Mouse (Mus musculus) intestine, embryonic 15.5 days (tissue): ENCODE measurements around the gene Vps35l. TPM values are rescaled to one million over a fixed set of nuclear protein-coding genes. Genes with fewer than 3 reads are reported as not detected.

Source experiments
- ATAC-seq: fragments of 200-750 bp; cut with Nextera tagmentation; 2 replicates; pipeline ENCODE4 v1.8.0; 2017; ENCODE audit warnings: moderate TSS enrichment, moderate library complexity
- H3K27ac ChIP-seq: fragments of 300-500 bp; sonication (generic); 2 replicates; pipeline ENCODE4 v1.5.1; 2015; ENCODE audit warnings: mild to moderate bottlenecking, inconsistent platforms
- H3K27me3 ChIP-seq: fragments of 300-500 bp; sonication (generic); replicated peaks from 2 replicates; pipeline ENCODE4 v1.6.1; 2015; ENCODE audit warnings: inconsistent platforms
- H3K36me3 ChIP-seq: fragments of 300-500 bp; sonication (generic); 2 replicates; pipeline ENCODE4 v1.6.1; 2015; ENCODE audit warnings: inconsistent platforms
- H3K4me1 ChIP-seq: fragments of 300-500 bp; sonication (generic); replicated peaks from 2 replicates; pipeline ENCODE4 v1.6.1; 2015; ENCODE audit warnings: inconsistent platforms
- H3K4me2 ChIP-seq: fragments of 300-500 bp; sonication (generic); replicated peaks from 2 replicates; pipeline ENCODE4 v1.6.1; 2015; ENCODE audit warnings: mild to moderate bottlenecking, inconsistent platforms
- H3K4me3 ChIP-seq: fragments of 300-500 bp; sonication (generic); replicated peaks from 2 replicates; pipeline ENCODE4 v1.5.1; 2015; ENCODE audit warnings: inconsistent platforms
- H3K9ac ChIP-seq: fragments of 300-500 bp; sonication (generic); 2 replicates; pipeline ENCODE4 v1.6.1; 2015; ENCODE audit warnings: inconsistent platforms
- H3K9me3 ChIP-seq: fragments of 300-500 bp; sonication (generic); 2 replicates; pipeline ENCODE4 v1.6.1; 2016; ENCODE audit warnings: inconsistent platforms
- WGBS: fragments of 180-500 bp; shearing (Covaris S2); methylation state at CpG from one replicate; pipeline ENCODE4 v1.1.7; 2015; 5-methylcytosine and 5-hydroxymethylcytosine counted together
- polyA plus RNA-seq: library from polyadenylated mRNA; unstranded; fragments of >200 nt; fragmentation: Nextera tagmentation; extraction: Ambion mirVana; gene quantifications from 2 replicates; pipeline ENCODE4 v1.2.1, GENCODE M21; 2015

Gene Vps35l
- polyA plus RNA-seq, 1 experiment from 2014 or later: 72.6 TPM

GRCm38 (mm10) chr7:118787326-118787725, 47.3 kb downstream of the Vps35l start:
- no peak overlapping the region for H3K27ac ChIP-seq
- 92% methylated on average over 5 of the region's 5 CpGs for WGBS
- H3K4me1 ChIP-seq: no peaks in the 10 kb centered on the region
- 0 out of 2 replicates have a peak, but pooled peaks cover 6% of the 10 kb centered on the region for H3K36me3 ChIP-seq
- H3K27me3 ChIP-seq: no peaks in the 10 kb centered on the region
- no peak overlapping the region for H3K4me2 ChIP-seq
- ATAC-seq: no peak
- H3K9ac ChIP-seq: no peak overlapping the region
- no peaks in the 10 kb centered on the region for H3K9me3 ChIP-seq
- no peak overlapping the region for H3K4me3 ChIP-seq

GRCm38 (mm10) chr7:118788481-118788880, 48.5 kb downstream of the Vps35l start:
- H3K27ac ChIP-seq: no peak overlapping the region
- H3K36me3 ChIP-seq: peaks cover 9% of the 10 kb centered on the region; the same call in 1 of the 2 replicates
- no peaks in the 10 kb centered on the region for H3K4me1 ChIP-seq
- H3K9ac ChIP-seq: no peak overlapping the region
- no peak overlapping the region for H3K4me3 ChIP-seq
- 69% methylated on average over 7 of the region's 7 CpGs for WGBS
- ATAC-seq: no peak
- no peaks in the 10 kb centered on the region for H3K9me3 ChIP-seq
- no peaks in the 10 kb centered on the region for H3K27me3 ChIP-seq
- H3K4me2 ChIP-seq: no peak overlapping the region

GRCm38 (mm10) chr7:118790292-118790691, 50.3 kb downstream of the Vps35l start:
- no peaks in the 10 kb centered on the region for H3K4me1 ChIP-seq
- H3K4me3 ChIP-seq: no peak overlapping the region
- peaks cover 9% of the 10 kb centered on the region; the same call in 1 of the 2 replicates for H3K36me3 ChIP-seq
- no peaks in the 10 kb centered on the region for H3K9me3 ChIP-seq
- no peak overlapping the region for H3K9ac ChIP-seq
- WGBS: 78% methylated on average over 5 of the region's 5 CpGs
- no peak overlapping the region for H3K27ac ChIP-seq
- no peaks in the 10 kb centered on the region for H3K27me3 ChIP-seq
- H3K4me2 ChIP-seq: no peak overlapping the region
- ATAC-seq: 0 out of 2 replicates have a peak, but pooled peaks have one; percentile 34

DNA sequence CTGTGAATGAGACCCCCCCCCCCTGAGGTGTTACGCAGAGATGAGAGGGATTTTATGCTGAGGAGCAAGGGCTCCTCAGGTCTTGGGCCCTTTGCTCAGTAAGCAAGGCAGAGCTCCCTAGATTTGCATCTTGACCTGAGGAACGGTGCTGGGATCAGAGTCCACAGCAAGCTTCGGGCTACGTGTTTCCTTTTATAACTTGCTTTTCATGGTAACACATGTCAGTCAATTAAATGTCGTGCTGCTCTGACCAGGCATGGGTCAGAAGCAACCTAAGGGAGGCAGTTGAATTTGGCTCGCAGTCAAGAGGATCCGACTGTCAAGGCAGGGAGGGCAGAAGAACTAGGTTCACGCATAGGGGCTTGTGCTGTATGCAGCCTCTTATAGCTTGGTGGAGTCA, 53.9 kb downstream of the Vps35l start:
- H3K4me3 ChIP-seq: no peak overlapping the region
- H3K27me3 ChIP-seq: no peaks in the 10 kb centered on the region
- 85% methylated on average over 8 of the region's 8 CpGs for WGBS
- no peak overlapping the region for H3K9ac ChIP-seq
- peaks cover 13% of the 10 kb centered on the region; the same call in 1 of the 2 replicates for H3K36me3 ChIP-seq
- no peak overlapping the region for H3K27ac ChIP-seq
- no peaks in the 10 kb centered on the region for H3K4me1 ChIP-seq
- ATAC-seq: peak; percentile 20; the same call in 1 of the 2 replicates
- no peaks in the 10 kb centered on the region for H3K9me3 ChIP-seq
- no peak overlapping the region for H3K4me2 ChIP-seq

- H3K27ac ChIP-seq: no peak overlapping the region
- WGBS: 92% methylated on average over 8 of the region's 8 CpGs
- no peaks in the 10 kb centered on the region for H3K27me3 ChIP-seq
- H3K9ac ChIP-seq: no peak overlapping the region
- no peaks in the 10 kb centered on the region for H3K4me1 ChIP-seq
- H3K4me2 ChIP-seq: no peak overlapping the region
- no peak for ATAC-seq
- peaks cover 13% of the 10 kb centered on the region; the same call in 1 of the 2 replicates for H3K36me3 ChIP-seq
- H3K9me3 ChIP-seq: no peaks in the 10 kb centered on the region
- H3K4me3 ChIP-seq: no peak overlapping the region
Observed at GRCm38 (mm10) chr7:118795779-118796178, 55.8 kb downstream of the Vps35l start.

DNA sequence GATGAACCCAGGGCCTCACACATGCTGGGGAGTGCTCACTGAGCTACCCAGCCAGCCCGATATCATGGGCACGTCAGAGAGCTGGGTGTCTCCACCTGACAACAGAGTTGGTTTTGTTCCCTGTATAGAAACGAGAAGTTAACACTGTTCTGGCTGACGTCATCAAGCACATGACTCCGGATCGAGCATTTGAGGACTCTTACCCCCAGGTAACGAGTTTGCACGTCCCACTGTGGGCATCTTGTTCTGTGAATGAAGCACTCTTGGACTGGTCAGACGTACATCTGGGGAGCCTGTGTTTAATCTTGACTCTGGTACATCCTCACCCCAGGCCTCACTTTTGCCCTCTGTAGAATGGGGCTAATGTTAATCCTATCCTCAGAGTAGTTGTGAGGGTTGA, 56.8 kb downstream of the Vps35l start:
- no peak for ATAC-seq
- 93% methylated on average over 9 of the region's 9 CpGs for WGBS
- H3K9me3 ChIP-seq: no peaks in the 10 kb centered on the region
- no peak overlapping the region for H3K9ac ChIP-seq
- H3K27me3 ChIP-seq: no peaks in the 10 kb centered on the region
- H3K4me2 ChIP-seq: no peak overlapping the region
- H3K27ac ChIP-seq: no peak overlapping the region
- no peak overlapping the region for H3K4me3 ChIP-seq
- peaks cover 10% of the 10 kb centered on the region; the same call in 1 of the 2 replicates for H3K36me3 ChIP-seq
- H3K4me1 ChIP-seq: no peaks in the 10 kb centered on the region

DNA sequence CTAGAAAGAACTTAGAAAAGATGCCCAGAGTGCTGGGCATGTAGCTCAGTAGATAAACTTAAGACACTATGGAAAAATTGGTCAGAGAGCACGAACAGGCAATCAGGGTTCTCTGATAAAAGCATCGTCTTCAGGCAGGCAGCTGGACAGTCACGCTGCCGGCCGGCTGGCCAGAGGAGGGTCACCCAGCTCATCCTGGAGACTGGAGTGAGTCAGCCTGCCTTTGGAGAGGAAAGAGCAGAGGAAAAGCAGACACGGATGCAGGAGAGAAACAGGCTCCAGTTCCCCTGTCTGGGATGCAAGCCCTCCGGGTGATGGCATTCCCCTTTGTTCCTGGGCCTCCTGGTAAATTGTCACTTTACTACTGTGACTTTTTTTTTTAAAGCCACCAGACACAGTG, 57.6 kb downstream of the Vps35l start:
- no peak for ATAC-seq
- H3K4me1 ChIP-seq: no peaks in the 10 kb centered on the region
- H3K27me3 ChIP-seq: no peaks in the 10 kb centered on the region
- H3K4me3 ChIP-seq: no peak overlapping the region
- no peaks in the 10 kb centered on the region for H3K9me3 ChIP-seq
- no peak overlapping the region for H3K4me2 ChIP-seq
- H3K9ac ChIP-seq: no peak overlapping the region
- 72% methylated on average over 7 of the region's 7 CpGs for WGBS
- no peak overlapping the region for H3K27ac ChIP-seq
- peaks cover 10% of the 10 kb centered on the region; the same call in 1 of the 2 replicates for H3K36me3 ChIP-seq

DNA sequence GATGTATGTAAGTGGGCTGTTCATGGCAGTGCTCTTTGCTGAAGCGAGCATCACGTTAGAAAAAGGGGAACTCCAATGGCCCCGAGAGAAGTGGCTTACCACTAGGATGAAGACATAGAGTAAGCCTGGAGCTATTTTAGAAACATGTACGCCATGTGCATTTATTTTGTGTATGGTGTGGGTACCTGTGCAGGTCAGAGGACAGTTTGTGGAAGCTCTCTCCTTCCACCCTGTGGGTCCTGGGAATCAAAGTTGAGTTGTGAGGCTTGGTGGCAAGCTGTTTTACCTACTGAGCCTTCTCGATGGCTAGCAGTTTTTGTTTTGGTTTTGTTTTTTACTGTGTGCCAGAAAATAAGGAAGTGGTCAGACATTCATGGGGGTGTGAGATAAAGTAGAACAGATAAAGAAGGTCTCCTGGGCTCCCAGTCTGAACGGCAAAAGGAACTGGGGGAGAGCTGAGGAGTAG, 58.1 kb downstream of the Vps35l start:
- no peaks in the 10 kb centered on the region for H3K9me3 ChIP-seq
- no peak overlapping the region for H3K9ac ChIP-seq
- H3K4me1 ChIP-seq: no peaks in the 10 kb centered on the region
- peaks cover 10% of the 10 kb centered on the region; the same call in 1 of the 2 replicates for H3K36me3 ChIP-seq
- no peak overlapping the region for H3K4me2 ChIP-seq
- ATAC-seq: no peak
- no peak overlapping the region for H3K27ac ChIP-seq
- H3K4me3 ChIP-seq: no peak overlapping the region
- 87% methylated on average over 6 of the region's 6 CpGs for WGBS
- H3K27me3 ChIP-seq: no peaks in the 10 kb centered on the region

DNA sequence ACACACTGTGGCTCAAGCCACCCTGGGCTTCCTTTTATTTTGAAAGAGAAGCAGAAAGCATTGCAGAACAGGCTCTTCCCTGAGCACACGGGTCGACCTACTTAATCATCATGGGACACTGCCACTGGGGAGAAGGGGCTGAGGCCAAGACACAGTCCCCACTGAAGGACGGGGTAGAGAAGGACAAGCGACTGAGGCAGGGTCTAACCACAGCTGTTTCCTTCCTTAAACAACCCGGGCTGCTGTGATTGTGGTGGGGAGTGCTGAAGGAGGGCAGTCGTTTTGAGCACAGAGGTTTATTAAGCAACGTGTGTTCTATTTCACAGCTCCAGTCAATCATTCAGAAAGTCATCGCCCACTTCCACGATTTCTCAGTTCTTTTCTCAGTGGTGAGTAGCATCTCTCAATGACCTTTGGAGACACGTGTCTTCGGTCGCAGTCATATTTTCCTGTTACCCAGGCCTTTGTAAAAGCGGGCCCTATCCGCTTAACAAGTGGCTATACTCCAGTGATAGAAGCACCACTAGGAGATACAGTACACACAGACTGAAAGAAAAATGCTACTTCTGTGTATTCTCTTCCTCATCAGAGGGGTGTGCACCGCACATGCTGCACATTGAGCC, 60.2 kb downstream of the Vps35l start:
- ATAC-seq: no peak
- no peak overlapping the region for H3K4me2 ChIP-seq
- WGBS: 89% methylated on average over 15 of the region's 15 CpGs

GRCm38 (mm10) chr7:118801791-118802190, 61.8 kb downstream of the Vps35l start:
- Histone ChIP-seq H3K9me3 (no peaks in the 10 kb centered on the region), H3K9ac (no peak overlapping the region), H3K4me2 (no peak overlapping the region), H3K4me3 (no peak overlapping the region), H3K27me3 (no peaks in the 10 kb centered on the region), H3K27ac (no peak overlapping the region), H3K4me1 (peaks cover 1% of the 10 kb centered on the region; the same call in 1 of the 2 replicates), H3K36me3 (peaks cover 12% of the 10 kb centered on the region; the same call in 1 of the 2 replicates)
- 93% methylated on average over 3 of the region's 3 CpGs for WGBS
- ATAC-seq: no peak

More for the DNA sequence above, 60.2 kb downstream of the Vps35l start:
- Histone ChIP-seq H3K27me3 (no peaks in the 10 kb centered on the region), H3K36me3 (peaks cover 13% of the 10 kb centered on the region; the same call in 1 of the 2 replicates), H3K4me1 (no peaks in the 10 kb centered on the region), H3K27ac (no peak overlapping the region), H3K9me3 (no peaks in the 10 kb centered on the region), H3K9ac (no peak overlapping the region), H3K4me3 (no peak overlapping the region)

- H3K4me1 ChIP-seq: peaks cover 6% of the 10 kb centered on the region; the same call in 1 of the 2 replicates
- no peak overlapping the region for H3K27ac ChIP-seq
- H3K4me2 ChIP-seq: no peak overlapping the region
- H3K27me3 ChIP-seq: no peaks in the 10 kb centered on the region
- peaks cover 10% of the 10 kb centered on the region; the same call in 1 of the 2 replicates for H3K36me3 ChIP-seq
- H3K9me3 ChIP-seq: no peaks in the 10 kb centered on the region
- WGBS: 83% methylated on average over 8 of the region's 8 CpGs
- no peak overlapping the region for H3K9ac ChIP-seq
- ATAC-seq: 0 out of 2 replicates have a peak, but pooled peaks have one; percentile 53
- no peak overlapping the region for H3K4me3 ChIP-seq
Observed at GRCm38 (mm10) chr7:118803425-118803824, 63.4 kb downstream of the Vps35l start.

- H3K9me3 ChIP-seq: no peaks in the 10 kb centered on the region
- H3K4me1 ChIP-seq: peaks cover 6% of the 10 kb centered on the region; the same call in 1 of the 2 replicates
- no peak for ATAC-seq
- H3K4me2 ChIP-seq: no peak overlapping the region
- WGBS: 62% methylated on average over 16 of the region's 16 CpGs
- peak overlapping the region; percentile 15; the same call in 1 of the 2 replicates for H3K27ac ChIP-seq
- no peaks in the 10 kb centered on the region for H3K27me3 ChIP-seq
- 0 out of 2 replicates have a peak, but pooled peaks cover 7% of the 10 kb centered on the region for H3K36me3 ChIP-seq
- no peak overlapping the region for H3K4me3 ChIP-seq
- H3K9ac ChIP-seq: no peak overlapping the region
Observed at GRCm38 (mm10) chr7:118806631-118807411, 66.8 kb downstream of the Vps35l start.
